Mouse (Mus musculus): ENCODE measurements around the gene Nt5c2. TPM values are rescaled to one million over a fixed set of nuclear protein-coding genes. Genes with fewer than 3 reads are reported as not detected.

The Nt5c2 gene
- polyA plus RNA-seq, 1 experiment = 76.9 TPM

DNA sequence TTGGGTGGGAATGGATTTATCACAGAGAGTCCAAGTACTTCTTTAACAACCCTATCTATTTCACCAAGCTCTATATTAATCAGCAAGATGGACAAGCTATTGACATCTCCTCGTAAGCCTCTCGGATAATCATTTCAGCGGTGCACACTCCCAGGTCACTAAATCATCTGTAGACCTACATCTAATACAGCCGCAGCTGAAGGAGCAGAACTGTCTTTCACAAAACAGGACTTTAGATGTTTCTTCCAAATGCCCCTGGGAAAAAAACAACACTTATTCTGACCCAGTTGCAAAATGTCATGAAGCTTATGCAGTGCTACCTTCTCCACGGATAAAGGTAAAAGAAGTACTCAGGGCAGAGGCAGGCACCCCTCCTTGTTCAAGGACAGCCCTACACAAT is 106.7 kb downstream of the Nt5c2 start:
- Histone ChIP-seq H3K27ac (ENCODE audit: insufficient read depth, low read length) (no peak overlapping the region), H3K4me1 (ENCODE audit: control insufficient read depth, insufficient read depth, low read length) (no peaks in the 10 kb centered on the region)
- TF ChIP-seq CTCF (IDR thresholded peaks at IDR 0.05; ENCODE audit: low read depth, low read length) = no peak
- no peak for TF ChIP-seq POLR2A (IDR thresholded peaks at IDR 0.05; ENCODE audit: insufficient read depth, low read length)
- TF ChIP-seq EP300 (IDR thresholded peaks at IDR 0.05; ENCODE audit: insufficient read depth, low read depth, low read length) = no peak

DNA sequence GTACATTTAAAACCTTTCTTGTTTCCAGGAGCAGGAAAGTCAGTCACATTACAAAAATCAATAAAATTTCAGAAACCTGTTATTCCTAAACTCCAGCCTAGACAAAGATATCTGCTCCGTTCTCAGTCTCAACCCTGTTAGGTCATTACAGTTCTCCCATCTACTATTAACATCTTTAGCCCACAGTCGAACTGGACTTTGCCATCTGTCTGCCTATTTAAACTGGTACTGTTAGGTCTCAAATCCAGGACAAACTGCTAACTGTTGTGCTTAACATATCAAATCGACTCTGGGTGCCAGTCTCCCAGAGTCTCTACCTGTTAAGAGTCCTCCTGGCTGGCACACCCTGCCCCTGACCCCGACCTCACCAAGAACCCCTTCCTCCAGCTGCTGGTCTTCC is 109.0 kb downstream of the Nt5c2 start:
- H3K27me3 ChIP-seq (ENCODE audit: control insufficient read depth, insufficient read depth, low read length, poor library complexity, severe bottlenecking) = no peaks in the 10 kb centered on the region
- H3K4me3 ChIP-seq (ENCODE audit: low read depth, low read length) = no peak overlapping the region
- no peaks in the 10 kb centered on the region for H3K9me3 ChIP-seq (replicated peaks; ENCODE audit: control insufficient read depth, insufficient read depth, low read length, poor library complexity, severe bottlenecking)
- peaks cover 3% of the 10 kb centered on the region; the same call in 1 of the 2 replicates for H3K36me3 ChIP-seq (ENCODE audit: control insufficient read depth, insufficient read depth, low read length, poor library complexity, severe bottlenecking)
- H3K9ac ChIP-seq (ENCODE audit: low read depth, poor library complexity, severe bottlenecking) = no peak overlapping the region
- H3K4me1 ChIP-seq (ENCODE audit: control insufficient read depth, insufficient read depth, low read length) = no peaks in the 10 kb centered on the region
- TF ChIP-seq CTCF (IDR thresholded peaks at IDR 0.05; ENCODE audit: low read depth, low read length) (no peak), EP300 (IDR thresholded peaks at IDR 0.05; ENCODE audit: insufficient read depth, low read depth, low read length) (no peak), POLR2A (IDR thresholded peaks at IDR 0.05; ENCODE audit: insufficient read depth, low read length) (no peak)
- H3K27ac ChIP-seq (ENCODE audit: insufficient read depth, low read length) = no peak overlapping the region

More for the DNA sequence above, 106.7 kb downstream of the Nt5c2 start:
- no peaks in the 10 kb centered on the region; the same call in 1 of the 2 replicates for H3K36me3 ChIP-seq (ENCODE audit: control insufficient read depth, insufficient read depth, low read length, poor library complexity, severe bottlenecking)
- H3K9me3 ChIP-seq (replicated peaks; ENCODE audit: control insufficient read depth, insufficient read depth, low read length, poor library complexity, severe bottlenecking) = no peaks in the 10 kb centered on the region
- no peak overlapping the region for H3K9ac ChIP-seq (ENCODE audit: low read depth, poor library complexity, severe bottlenecking)
- H3K4me3 ChIP-seq (ENCODE audit: low read depth, low read length) = no peak overlapping the region
- H3K27me3 ChIP-seq (ENCODE audit: control insufficient read depth, insufficient read depth, low read length, poor library complexity, severe bottlenecking) = no peaks in the 10 kb centered on the region

- H3K4me1 ChIP-seq (ENCODE audit: control insufficient read depth, insufficient read depth, low read length) = no peaks in the 10 kb centered on the region
- H3K27ac ChIP-seq (ENCODE audit: insufficient read depth, low read length) = no peak overlapping the region
- no peak overlapping the region for H3K4me3 ChIP-seq (ENCODE audit: low read depth, low read length)
- no peaks in the 10 kb centered on the region for H3K27me3 ChIP-seq (ENCODE audit: control insufficient read depth, insufficient read depth, low read length, poor library complexity, severe bottlenecking)
- H3K9me3 ChIP-seq (replicated peaks; ENCODE audit: control insufficient read depth, insufficient read depth, low read length, poor library complexity, severe bottlenecking) = no peaks in the 10 kb centered on the region
- H3K9ac ChIP-seq (ENCODE audit: low read depth, poor library complexity, severe bottlenecking) = no peak overlapping the region
- TF ChIP-seq EP300 (IDR thresholded peaks at IDR 0.05; ENCODE audit: insufficient read depth, low read depth, low read length) = no peak
- no peak for TF ChIP-seq POLR2A (IDR thresholded peaks at IDR 0.05; ENCODE audit: insufficient read depth, low read length)
- TF ChIP-seq CTCF (IDR thresholded peaks at IDR 0.05; ENCODE audit: low read depth, low read length) = no peak
- peaks cover 3% of the 10 kb centered on the region; the same call in 1 of the 2 replicates for H3K36me3 ChIP-seq (ENCODE audit: control insufficient read depth, insufficient read depth, low read length, poor library complexity, severe bottlenecking)
Measured at GRCm38 (mm10) chr19:46905383-46905782, 109.6 kb downstream of the Nt5c2 start.

DNA sequence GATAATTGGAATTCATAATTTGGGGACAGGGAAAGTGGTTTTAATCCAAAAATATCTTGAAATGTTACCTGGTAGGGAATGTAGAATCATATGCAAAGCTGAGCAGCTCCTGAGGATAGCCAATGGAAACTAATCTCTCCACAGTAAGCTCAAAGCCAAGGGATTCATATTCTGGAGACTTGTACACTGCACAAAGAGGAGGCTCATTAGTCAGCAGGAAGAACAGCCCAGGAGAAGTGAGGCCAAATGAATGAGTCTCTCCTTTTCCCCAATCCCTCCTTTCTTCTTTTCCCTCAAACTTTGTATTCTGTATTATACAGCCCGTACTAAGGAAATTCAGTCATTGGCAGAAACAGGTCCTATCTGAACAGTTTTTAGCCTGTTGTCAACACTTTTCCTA is 110.0 kb downstream of the Nt5c2 start:
- no peak overlapping the region for H3K27ac ChIP-seq (ENCODE audit: insufficient read depth, low read length)
- H3K4me3 ChIP-seq (ENCODE audit: low read depth, low read length) = no peak overlapping the region
- no peaks in the 10 kb centered on the region for H3K27me3 ChIP-seq (ENCODE audit: control insufficient read depth, insufficient read depth, low read length, poor library complexity, severe bottlenecking)
- H3K9me3 ChIP-seq (replicated peaks; ENCODE audit: control insufficient read depth, insufficient read depth, low read length, poor library complexity, severe bottlenecking) = no peaks in the 10 kb centered on the region
- peaks cover 3% of the 10 kb centered on the region; the same call in 1 of the 2 replicates for H3K36me3 ChIP-seq (ENCODE audit: control insufficient read depth, insufficient read depth, low read length, poor library complexity, severe bottlenecking)
- H3K4me1 ChIP-seq (ENCODE audit: control insufficient read depth, insufficient read depth, low read length) = no peaks in the 10 kb centered on the region
- H3K9ac ChIP-seq (ENCODE audit: low read depth, poor library complexity, severe bottlenecking) = no peak overlapping the region
- no peak for TF ChIP-seq POLR2A (IDR thresholded peaks at IDR 0.05; ENCODE audit: insufficient read depth, low read length)
- TF ChIP-seq CTCF (IDR thresholded peaks at IDR 0.05; ENCODE audit: low read depth, low read length) = no peak
- TF ChIP-seq EP300 (IDR thresholded peaks at IDR 0.05; ENCODE audit: insufficient read depth, low read depth, low read length) = no peak

DNA sequence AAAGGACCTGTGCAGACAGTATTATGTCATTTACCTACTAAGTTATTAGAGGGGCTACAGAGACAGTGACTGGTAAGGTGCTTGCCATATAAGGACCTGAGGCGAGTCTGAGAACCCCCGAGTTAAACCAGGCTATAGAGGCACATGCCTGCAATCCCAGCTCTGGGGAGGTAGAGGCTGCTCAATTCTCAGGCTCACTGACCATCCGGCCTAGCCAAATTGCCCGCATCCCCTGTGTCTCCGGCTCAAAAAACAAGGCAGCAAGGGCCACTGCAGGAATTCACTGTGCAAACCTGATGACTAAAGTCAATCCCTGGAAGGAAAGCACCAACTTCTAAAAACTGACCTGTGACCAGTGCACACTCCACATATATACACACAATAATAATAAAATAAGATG is 111.6 kb downstream of the Nt5c2 start:
- TF ChIP-seq CTCF (IDR thresholded peaks at IDR 0.05; ENCODE audit: low read depth, low read length) = no peak
- TF ChIP-seq POLR2A (IDR thresholded peaks at IDR 0.05; ENCODE audit: insufficient read depth, low read length) = no peak
- TF ChIP-seq EP300 (IDR thresholded peaks at IDR 0.05; ENCODE audit: insufficient read depth, low read depth, low read length) = no peak
- Histone ChIP-seq H3K36me3 (ENCODE audit: control insufficient read depth, insufficient read depth, low read length, poor library complexity, severe bottlenecking) (peaks cover 3% of the 10 kb centered on the region; the same call in 1 of the 2 replicates), H3K4me3 (ENCODE audit: low read depth, low read length) (no peak overlapping the region), H3K27me3 (ENCODE audit: control insufficient read depth, insufficient read depth, low read length, poor library complexity, severe bottlenecking) (no peaks in the 10 kb centered on the region), H3K9ac (ENCODE audit: low read depth, poor library complexity, severe bottlenecking) (no peak overlapping the region), H3K27ac (ENCODE audit: insufficient read depth, low read length) (no peak overlapping the region), H3K9me3 (replicated peaks; ENCODE audit: control insufficient read depth, insufficient read depth, low read length, poor library complexity, severe bottlenecking) (no peaks in the 10 kb centered on the region), H3K4me1 (ENCODE audit: control insufficient read depth, insufficient read depth, low read length) (no peaks in the 10 kb centered on the region)

DNA sequence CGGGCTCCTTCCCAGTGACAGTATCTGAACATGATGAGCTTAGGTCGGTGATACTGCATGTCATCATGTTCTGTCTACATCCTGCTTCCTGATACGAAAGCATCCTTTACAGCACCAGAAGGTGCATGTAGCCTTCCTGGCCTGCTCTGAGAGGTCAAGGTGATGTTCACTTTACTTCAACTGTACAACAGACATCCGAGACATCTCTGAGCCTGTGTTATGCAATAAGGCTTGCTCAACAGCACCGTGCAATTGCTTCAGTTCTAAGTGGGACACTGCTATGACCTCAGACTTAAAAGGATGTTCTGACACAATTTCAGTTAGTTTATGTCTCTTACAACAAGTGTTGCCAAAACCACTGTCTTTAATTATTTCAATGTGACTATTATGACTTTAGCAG is 113.6 kb downstream of the Nt5c2 start:
- Histone ChIP-seq H3K9ac (ENCODE audit: low read depth, poor library complexity, severe bottlenecking) (no peak overlapping the region), H3K27ac (ENCODE audit: insufficient read depth, low read length) (no peak overlapping the region), H3K9me3 (replicated peaks; ENCODE audit: control insufficient read depth, insufficient read depth, low read length, poor library complexity, severe bottlenecking) (0 out of 2 replicates have a peak, but pooled peaks cover 4% of the 10 kb centered on the region), H3K4me3 (ENCODE audit: low read depth, low read length) (no peak overlapping the region), H3K27me3 (ENCODE audit: control insufficient read depth, insufficient read depth, low read length, poor library complexity, severe bottlenecking) (no peaks in the 10 kb centered on the region), H3K4me1 (ENCODE audit: control insufficient read depth, insufficient read depth, low read length) (no peaks in the 10 kb centered on the region), H3K36me3 (ENCODE audit: control insufficient read depth, insufficient read depth, low read length, poor library complexity, severe bottlenecking) (peaks cover 12% of the 10 kb centered on the region)
- TF ChIP-seq CTCF (IDR thresholded peaks at IDR 0.05; ENCODE audit: low read depth, low read length) = no peak
- no peak for TF ChIP-seq EP300 (IDR thresholded peaks at IDR 0.05; ENCODE audit: insufficient read depth, low read depth, low read length)
- no peak for TF ChIP-seq POLR2A (IDR thresholded peaks at IDR 0.05; ENCODE audit: insufficient read depth, low read length)

Data from ES-Bruce4 (cell line).